Mouse (Mus musculus) bone marrow, adult 2 months (tissue): ENCODE data around the gene Rhbdd2.

ENCODE experiments used
- CTCF ChIP-seq: fragments of 200-500 bp; IDR thresholded peaks from 2 replicates; pipeline ENCODE4 v1.5.1; 2011; ENCODE audit warnings: low read length, control low read depth; ENCODE audit not compliant: control insufficient read depth, insufficient read depth
- POLR2A ChIP-seq: fragments of 200-500 bp; IDR thresholded peaks from 2 replicates; pipeline ENCODE4 v1.6.1; 2011; ENCODE audit warnings: low read depth, mild to moderate bottlenecking, control low read depth, low read length, borderline replicate concordance; ENCODE audit not compliant: control insufficient read depth

GRCm38 (mm10) chr5:135678481-135678880 is 46.1 kb downstream of the Rhbdd2 start:
- no peak for TF ChIP-seq POLR2A
- TF ChIP-seq CTCF = no peak
